Mouse (Mus musculus): Measurements from ENCODE around the gene Tmem259.

DNA sequence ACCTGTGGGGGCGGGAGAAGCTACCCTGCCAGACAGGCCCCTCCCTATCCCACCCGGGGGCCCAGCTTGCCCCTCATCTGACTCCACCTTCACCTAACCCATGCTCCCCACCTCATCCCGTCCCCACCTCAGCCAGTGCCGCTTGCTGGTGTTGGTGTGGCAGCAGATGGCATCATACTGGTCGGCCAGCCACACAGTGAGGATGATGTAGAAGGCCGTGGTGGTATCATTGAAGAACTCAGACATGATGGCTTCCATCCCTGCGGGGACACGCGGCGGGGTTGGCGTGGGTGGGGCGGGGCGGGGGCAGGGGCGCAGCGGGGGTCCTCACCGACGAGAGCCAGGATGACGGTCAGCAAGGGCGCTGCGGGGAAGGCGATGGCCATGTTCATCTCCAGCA is 6.1 kb downstream of the Tmem259 start:
- TF ChIP-seq CTCF (IDR thresholded peaks at IDR 0.05; ENCODE audit: low read depth, low read length) (no peak), POLR2A (IDR thresholded peaks at IDR 0.05; ENCODE audit: insufficient read depth, low read length) (no peak)
